In the genomic region with DNA sequence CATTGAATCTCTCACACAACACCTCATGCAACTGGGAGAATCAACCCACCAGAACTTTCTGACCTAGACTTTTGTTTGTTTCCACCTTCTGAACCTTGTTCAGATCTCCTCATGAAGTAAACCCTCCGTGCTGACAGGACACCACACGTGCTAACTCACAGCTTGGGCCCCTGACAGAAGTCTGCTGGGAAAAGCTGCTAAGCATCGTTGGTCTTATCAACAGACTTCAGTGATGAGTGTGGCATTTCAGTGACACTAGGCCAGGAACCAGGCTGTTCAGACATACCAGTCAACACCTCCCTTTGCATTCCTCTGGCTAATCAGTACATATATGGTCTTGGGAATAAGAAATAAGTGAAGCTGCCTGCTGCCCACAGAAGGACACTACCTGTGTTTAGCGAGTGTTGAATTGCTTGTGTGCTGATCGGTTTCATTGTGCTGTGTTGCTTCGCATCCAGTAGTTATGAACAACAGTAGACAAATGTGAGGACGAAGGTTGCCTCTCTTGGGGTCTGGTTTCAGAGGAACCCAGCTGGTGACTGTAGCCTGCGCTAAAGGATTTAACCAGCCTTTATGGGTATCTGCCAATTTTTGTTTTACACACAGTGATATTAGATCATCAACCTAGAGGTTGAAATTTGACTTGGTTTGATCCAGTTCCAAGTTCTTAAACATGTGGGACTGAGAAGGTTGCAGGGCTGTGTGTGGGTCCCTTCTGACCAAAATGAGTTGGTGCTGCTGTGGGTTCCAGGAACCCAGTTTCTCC, we compare ENCODE assay signal across 14 mouse cellular contexts.
DNase-seq lines count a peak whose midpoint lies in the region; ATAC-seq lines count a peak whose summit lies in the region.
"Had no signal": no experiment of that assay in that cellular context is flagged by ENCODE, and none has a peak within 500 bp of the region (broad histone marks: within the 10 kb centered on the region; RNA-seq: fewer than 3 reads in every experiment).

No protein-coding gene starts in this region.

- no peak overlapping the region for H3K27ac ChIP-seq in hindbrain, embryonic 10.5 days
- no peak overlapping the region for H3K27ac ChIP-seq in hindbrain, embryonic 12.5 days
- H3K27ac ChIP-seq in heart, embryonic 14.5 days (replicated peaks in 1 of 2; ENCODE audit: control insufficient read depth in 1 of 2, insufficient read depth in 1 of 2, low read depth in 2 of 2, low read length in 2 of 2): peak overlapping the region; percentile 95 to 97
- no peak overlapping the region for H3K27ac ChIP-seq in liver, embryonic 12.5 days
- no peak overlapping the region for H3K27ac ChIP-seq in midbrain, embryonic 10.5 days (replicated peaks)
- H3K27ac ChIP-seq: embryonic facial prominence, embryonic 12.5 days; gastrocnemius, adult 2 months; hindbrain, embryonic 14.5 days had no signal

- H3K4me3 ChIP-seq in hindbrain, embryonic 10.5 days: no peak overlapping the region
- no peak overlapping the region for H3K4me3 ChIP-seq in hindbrain, embryonic 12.5 days
- H3K4me3 ChIP-seq in heart, embryonic 14.5 days (ENCODE audit: control insufficient read depth in 1 of 2, insufficient read depth in 1 of 2, low read depth in 1 of 2, low read length in 2 of 2): no peak overlapping the region
- no peak overlapping the region for H3K4me3 ChIP-seq in liver, embryonic 12.5 days
- no peak overlapping the region for H3K4me3 ChIP-seq in midbrain, embryonic 10.5 days
- H3K4me3 ChIP-seq: embryonic facial prominence, embryonic 12.5 days; gastrocnemius, adult 2 months had no signal

- peak; percentile 12 for DNase-seq in hindbrain, embryonic 10.5 days (ENCODE audit: low spot score)
- peak; percentile 26 for DNase-seq in embryo, embryonic 11 days
- DNase-seq in midbrain, embryonic 10.5 days (ENCODE audit: low spot score): no peak
- no peak for DNase-seq in right cerebral cortex, postnatal 36 days (ENCODE audit: low spot score in 2 of 2)
- DNase-seq: cerebellum, adult 9-10 months; gastrocnemius, adult 2 months; kidney, adult 11 months had no signal

- WGBS in hindbrain, embryonic 10.5 days: 77% methylated on average over 8 of the region's 8 CpGs
- 77% methylated on average over 8 of the region's 8 CpGs for WGBS in hindbrain, embryonic 12.5 days
- WGBS in heart, embryonic 14.5 days: 21% methylated on average over 8 of the region's 8 CpGs
- WGBS in liver, embryonic 12.5 days (ENCODE audit: insufficient replicate concordance): 44% methylated on average over 8 of the region's 8 CpGs
- 87% methylated on average over 8 of the region's 8 CpGs for WGBS in midbrain, embryonic 10.5 days

- no peak overlapping the region for H3K9ac ChIP-seq in hindbrain, embryonic 12.5 days
- peak overlapping the region; percentile 13; the same call in 1 of the 2 replicates for H3K9ac ChIP-seq in heart, embryonic 14.5 days (ENCODE audit: low read length)
- no peak overlapping the region for H3K9ac ChIP-seq in liver, embryonic 12.5 days
- H3K9ac ChIP-seq: embryonic facial prominence, embryonic 12.5 days; hindbrain, embryonic 14.5 days had no signal

- no peaks in the 10 kb centered on the region for H3K27me3 ChIP-seq in hindbrain, embryonic 10.5 days (ENCODE audit: insufficient read depth, poor library complexity, severe bottlenecking)
- no peaks in the 10 kb centered on the region for H3K27me3 ChIP-seq in hindbrain, embryonic 12.5 days
- no peaks in the 10 kb centered on the region for H3K27me3 ChIP-seq in heart, embryonic 14.5 days (ENCODE audit: control insufficient read depth, insufficient read depth, low read length)
- no peaks in the 10 kb centered on the region for H3K27me3 ChIP-seq in liver, embryonic 12.5 days (replicated peaks)
- H3K27me3 ChIP-seq in midbrain, embryonic 10.5 days (ENCODE audit: low read depth, poor library complexity, severe bottlenecking): no peaks in the 10 kb centered on the region
- H3K27me3 ChIP-seq: embryonic facial prominence, embryonic 12.5 days had no signal

- no peaks in the 10 kb centered on the region for H3K4me1 ChIP-seq in hindbrain, embryonic 10.5 days (replicated peaks)
- H3K4me1 ChIP-seq in hindbrain, embryonic 12.5 days: no peaks in the 10 kb centered on the region
- peaks cover 18 to 44% of the 10 kb centered on the region in 2 experiments for H3K4me1 ChIP-seq in heart, embryonic 14.5 days (ENCODE audit: control insufficient read depth in 2 of 2, insufficient read depth in 2 of 2, low read length in 2 of 2)
- peaks cover 5% of the 10 kb centered on the region; the same call in 1 of the 2 replicates for H3K4me1 ChIP-seq in liver, embryonic 12.5 days
- no peaks in the 10 kb centered on the region for H3K4me1 ChIP-seq in midbrain, embryonic 10.5 days
- H3K4me1 ChIP-seq: embryonic facial prominence, embryonic 12.5 days had no signal

- no peak for ATAC-seq in hindbrain, embryonic 12.5 days (ENCODE audit: low FRiP score)
- ATAC-seq in heart, embryonic 14.5 days (ENCODE audit: insufficient number of reproducible peaks, insufficient read depth, low FRiP score, low read depth): peak; percentile 94
- ATAC-seq in liver, embryonic 12.5 days: peak; percentile 83
- no peak for ATAC-seq in erythroblast, adult 5-6 weeks (replicated peaks; ENCODE audit: low FRiP score, poor library complexity, severe bottlenecking)
- ATAC-seq: Patski had no signal

- no peaks in the 10 kb centered on the region for H3K36me3 ChIP-seq in hindbrain, embryonic 10.5 days
- H3K36me3 ChIP-seq in hindbrain, embryonic 12.5 days: no peaks in the 10 kb centered on the region
- H3K36me3 ChIP-seq in heart, embryonic 14.5 days (ENCODE audit: control insufficient read depth, insufficient read depth, low read length): no peaks in the 10 kb centered on the region
- H3K36me3 ChIP-seq in liver, embryonic 12.5 days: no peaks in the 10 kb centered on the region
- H3K36me3 ChIP-seq in midbrain, embryonic 10.5 days: no peaks in the 10 kb centered on the region
- H3K36me3 ChIP-seq: embryonic facial prominence, embryonic 12.5 days had no signal

- no peaks in the 10 kb centered on the region for H3K9me3 ChIP-seq in hindbrain, embryonic 10.5 days
- no peaks in the 10 kb centered on the region for H3K9me3 ChIP-seq in hindbrain, embryonic 12.5 days (replicated peaks)
- no peaks in the 10 kb centered on the region for H3K9me3 ChIP-seq in heart, embryonic 14.5 days (ENCODE audit: control insufficient read depth, low read length)
- H3K9me3 ChIP-seq in liver, embryonic 12.5 days (replicated peaks): no peaks in the 10 kb centered on the region
- H3K9me3 ChIP-seq in midbrain, embryonic 10.5 days (replicated peaks): no peaks in the 10 kb centered on the region

- no peak overlapping the region for H3K4me2 ChIP-seq in hindbrain, embryonic 12.5 days (replicated peaks)
- peak overlapping the region; percentile 29; the same call in 1 of the 2 replicates for H3K4me2 ChIP-seq in heart, embryonic 14.5 days (ENCODE audit: low read length)
- no peak overlapping the region for H3K4me2 ChIP-seq in liver, embryonic 12.5 days
- H3K4me2 ChIP-seq: embryonic facial prominence, embryonic 12.5 days; hindbrain, embryonic 14.5 days had no signal

Comparison
In these comparisons a context has a peak if more than half of its experiments do, and no peak if none do; other contexts are left out.
1. DNase-seq: peak in hindbrain, embryonic 10.5 days (single experiment) and embryo, embryonic 11 days (single experiment); none in midbrain, embryonic 10.5 days (single experiment) and right cerebral cortex, postnatal 36 days (0 of 2).
2. H3K27ac ChIP-seq: peak in heart, embryonic 14.5 days (2 of 2); none in hindbrain, embryonic 10.5 days (single experiment), hindbrain, embryonic 12.5 days (single experiment), liver, embryonic 12.5 days (single experiment) and midbrain, embryonic 10.5 days (single experiment).
3. ATAC-seq: peak in heart, embryonic 14.5 days (single experiment) and liver, embryonic 12.5 days (single experiment); none in hindbrain, embryonic 12.5 days (single experiment) and erythroblast, adult 5-6 weeks (single experiment).